Mouse (Mus musculus) lung, adult 2 months (tissue): ENCODE results near the gene Snai3. TPM values are rescaled to one million over a fixed set of nuclear protein-coding genes. Genes with fewer than 3 reads are reported as not detected.

ENCODE experiments used
- DNase-seq: peaks from one replicate; pipeline ENCODE4 v3.0.0; 2022
- H3K4me1 ChIP-seq: fragments of 200-500 bp; 2 replicates; pipeline ENCODE4 v1.6.1; 2011; ENCODE audit warnings: low read length; ENCODE audit not compliant: control insufficient read depth, insufficient read depth
- H3K4me3 ChIP-seq: fragments of 200-500 bp; replicated peaks from 2 replicates; pipeline ENCODE3; 2011; ENCODE audit warnings: low read depth, mild to moderate bottlenecking, control low read depth, low read length; ENCODE audit errors: extremely low read depth
- CTCF ChIP-seq: fragments of 200-500 bp; IDR thresholded peaks from 2 replicates; pipeline ENCODE4 v1.5.1; 2011; ENCODE audit warnings: mild to moderate bottlenecking, low read length, control low read depth; ENCODE audit not compliant: insufficient read depth
- POLR2A ChIP-seq: fragments of 200-500 bp; IDR thresholded peaks from 2 replicates; pipeline ENCODE4 v1.6.1; 2011; ENCODE audit warnings: low read depth, mild to moderate bottlenecking, control low read depth, low read length, borderline replicate concordance; ENCODE audit errors: extremely low read depth
- WGBS: fragments of 180-500 bp; shearing (Covaris S2); methylation state at CpG from one replicate; pipeline ENCODE4 v1.1.7; 2018; 5-methylcytosine and 5-hydroxymethylcytosine counted together
- polyA plus RNA-seq: library from polyadenylated mRNA; depleted of rRNA; stranded (reverse); fragments of >200 nt; gene quantifications from 2 replicates; pipeline ENCODE4 v1.2.3, GENCODE M21; 2012; rRNA removed

Snai3 gene
- polyA plus RNA-seq, 1 experiment: 1.5 TPM

- 82% methylated on average over 24 of the region's 24 CpGs for WGBS
- no peak for DNase-seq
- Histone ChIP-seq H3K4me1 (no peaks in the 10 kb centered on the region), H3K4me3 (no peak overlapping the region)
- no peak for TF ChIP-seq CTCF
- no peak for TF ChIP-seq POLR2A
Observed at GRCm38 (mm10) chr8:122423217-122423616, 37.3 kb downstream of the Snai3 start.

GRCm38 (mm10) chr8:122421376-122422070, 39.0 kb downstream of the Snai3 start, which contains the start of gene Il17c:
Gene Il17c (plus strand): TSS chr8:122422020.
- TF ChIP-seq CTCF: no peak
- TF ChIP-seq POLR2A: no peak
- Histone ChIP-seq H3K4me3 (no peak within 1 kb of the TSS), H3K4me1 (no peaks in the 10 kb centered on the region)
- no peak for DNase-seq
- 67% methylated on average over 14 of the region's 14 CpGs for WGBS

- WGBS: 55% methylated on average over 9 of the region's 9 CpGs
- DNase-seq: no peak
- no peaks in the 10 kb centered on the region for H3K4me1 ChIP-seq
- no peak for TF ChIP-seq CTCF
- H3K4me3 ChIP-seq: no peak overlapping the region
Observed at GRCm38 (mm10) chr8:122419881-122420555, 40.5 kb downstream of the Snai3 start.

- Histone ChIP-seq H3K4me3 (no peak overlapping the region), H3K4me1 (no peaks in the 10 kb centered on the region)
- 66% methylated on average over 6 of the region's 6 CpGs for WGBS
- TF ChIP-seq CTCF (no peak), POLR2A (no peak)
- DNase-seq: no peak
Observed at GRCm38 (mm10) chr8:122415554-122415953, 45.0 kb downstream of the Snai3 start.

- no peak for TF ChIP-seq CTCF
- TF ChIP-seq POLR2A: no peak
- no peak overlapping the region for H3K4me3 ChIP-seq
- DNase-seq: no peak
- WGBS: 85% methylated on average over 9 of the region's 9 CpGs
- no peaks in the 10 kb centered on the region for H3K4me1 ChIP-seq
Observed at GRCm38 (mm10) chr8:122414311-122414710, 46.2 kb downstream of the Snai3 start.

- 90% methylated on average over 7 of the region's 7 CpGs for WGBS
- no peak for DNase-seq
- Histone ChIP-seq H3K4me3 (no peak overlapping the region), H3K4me1 (no peaks in the 10 kb centered on the region)
- TF ChIP-seq POLR2A: no peak
- no peak for TF ChIP-seq CTCF
Observed at GRCm38 (mm10) chr8:122407678-122408077, 52.9 kb downstream of the Snai3 start.

GRCm38 (mm10) chr8:122405146-122405805, 55.3 kb downstream of the Snai3 start:
- Histone ChIP-seq H3K4me1 (no peaks in the 10 kb centered on the region), H3K4me3 (no peak overlapping the region)
- TF ChIP-seq CTCF: no peak
- no peak for TF ChIP-seq POLR2A
- 76% methylated on average over 9 of the region's 9 CpGs for WGBS
- no peak for DNase-seq

Other genes starting within 250 kb of the Snai3 start
- 32.0 and 38.4 TPM in 2 replicates for gene Zfpm1, start 178.6 kb downstream of the Snai3 start, polyA plus RNA-seq
- gene Trhr2, start 100.0 kb downstream of the Snai3 start, polyA plus RNA-seq: not detected in 2 replicates
- 26.8 and 29.1 TPM in 2 replicates for gene Zc3h18, start 84.1 kb downstream of the Snai3 start, polyA plus RNA-seq
- 0.18 and 0.62 TPM in 2 replicates for gene Il17c, start 38.7 kb downstream of the Snai3 start, polyA plus RNA-seq
- gene Cyba, start 27.8 kb downstream of the Snai3 start, polyA plus RNA-seq: 294 and 407 TPM in 2 replicates
- 27.4 and 31.9 TPM in 2 replicates for gene Mvd, start 17.3 kb downstream of the Snai3 start, polyA plus RNA-seq
- gene Rnf166, start 15.3 kb upstream of the Snai3 start, polyA plus RNA-seq: 83.8 and 93.2 TPM in 2 replicates
- gene Ctu2, start 15.4 kb upstream of the Snai3 start, polyA plus RNA-seq: 28.6 and 30.6 TPM in 2 replicates
- gene Piezo1, start 90.6 kb upstream of the Snai3 start, polyA plus RNA-seq: 192 and 213 TPM in 2 replicates
- gene Cdt1, start 107.3 kb upstream of the Snai3 start, polyA plus RNA-seq: 11.7 and 12.2 TPM in 2 replicates
- gene Aprt, start 116.2 kb upstream of the Snai3 start, polyA plus RNA-seq: 108 and 109 TPM in 2 replicates
- gene Galns, start 150.7 kb upstream of the Snai3 start, polyA plus RNA-seq: 13.8 and 14.9 TPM in 2 replicates
- gene Trappc2l, start 150.9 kb upstream of the Snai3 start, polyA plus RNA-seq: 122 and 162 TPM in 2 replicates
- not detected in 2 replicates for gene Pabpn1l, start 162.0 kb upstream of the Snai3 start, polyA plus RNA-seq
- 40.0 and 45.7 TPM in 2 replicates for gene Cbfa2t3, start 238.4 kb upstream of the Snai3 start, polyA plus RNA-seq